Mouse (Mus musculus): ENCODE measurements around the gene Fam234a.

GRCm38 (mm10) chr17:26253399-26253798 is 9.4 kb upstream of the Fam234a start:
- TF ChIP-seq POLR2A (IDR thresholded peaks at IDR 0.05; ENCODE audit: low read depth, low read length) (no peak), CTCF (IDR thresholded peaks at IDR 0.05; ENCODE audit: extremely low read depth, insufficient read depth, insufficient read length, insufficient replicate concordance) (no peak)
